Mouse (Mus musculus) hematopoietic stem cell, adult 5-6 weeks (primary cell): ENCODE measurements around the gene Pcbp2. TPM values are rescaled to one million over a fixed set of nuclear protein-coding genes. Genes with fewer than 3 reads are reported as not detected.

Source experiments
- ATAC-seq, 2 experiments: fragments of 125-278 bp in 1 of 2; replicated peaks in 1 of 2; 2 replicates each; pipeline ENCODE4 v1.8.0; 2016 to 2017; ENCODE audit warnings: inconsistent platforms in 2 of 2, mild to moderate bottlenecking in 2 of 2, moderate number of reproducible peaks in 2 of 2, low read depth in 1 of 2, moderate TSS enrichment in 1 of 2; ENCODE audit not compliant: low FRiP score in 2 of 2, poor library complexity in 2 of 2, severe bottlenecking in 2 of 2, insufficient read depth in 1 of 2, low TSS enrichment in 1 of 2
- total RNA-seq: library from RNA; stranded (forward); fragments of 172-1452, 232-1000 nt; gene quantifications from 2 replicates; pipeline ENCODE4 v1.2.3, GENCODE M21; 2017

Gene Pcbp2
- total RNA-seq, 1 experiment from 2014 or later: 228 TPM

GRCm38 (mm10) chr15:102501084-102501814, 30.9 kb downstream of the Pcbp2 start:
- no peak for ATAC-seq

GRCm38 (mm10) chr15:102502254-102502840, 32.0 kb downstream of the Pcbp2 start:
- ATAC-seq: no peak

- ATAC-seq: no peak
These were observed 33.1 kb downstream of the Pcbp2 start, which contains the start of gene Gm10337 for GRCm38 (mm10) chr15:102503447-102503846. TSS of gene Gm10337 (plus strand) at chr15:102503722.

GRCm38 (mm10) chr15:102503924-102504782, 33.8 kb downstream of the Pcbp2 start:
- ATAC-seq: no peak

- ATAC-seq: no peak
These were observed 34.9 kb downstream of the Pcbp2 start for GRCm38 (mm10) chr15:102505073-102505769.

- ATAC-seq: no peak
These were observed 35.6 kb downstream of the Pcbp2 start for GRCm38 (mm10) chr15:102505770-102506463.

- no peak for ATAC-seq
These were observed 36.1 kb downstream of the Pcbp2 start for GRCm38 (mm10) chr15:102506464-102506830.

GRCm38 (mm10) chr15:102506864-102507263, 36.5 kb downstream of the Pcbp2 start:
- ATAC-seq: no peak

- no peak for ATAC-seq
These were observed 37.2 kb downstream of the Pcbp2 start for GRCm38 (mm10) chr15:102507561-102507960.

GRCm38 (mm10) chr15:102508336-102508735, 38.0 kb downstream of the Pcbp2 start:
- no peak for ATAC-seq

GRCm38 (mm10) chr15:102510110-102510509, 39.8 kb downstream of the Pcbp2 start:
- ATAC-seq: peak in 1 of 2 experiments; percentile 10; a peak in 1 of 4 replicates

GRCm38 (mm10) chr15:102510590-102511284, 40.4 kb downstream of the Pcbp2 start:
- peak; percentile 80 to 87 for ATAC-seq

- ATAC-seq: no peak
These were observed 41.0 kb downstream of the Pcbp2 start for GRCm38 (mm10) chr15:102511285-102511833.

GRCm38 (mm10) chr15:102512010-102512409, 41.7 kb downstream of the Pcbp2 start:
- no peak for ATAC-seq

- ATAC-seq: no peak
These were observed 42.1 kb downstream of the Pcbp2 start for GRCm38 (mm10) chr15:102512471-102512870.

- no peak for ATAC-seq
These were observed 42.7 kb downstream of the Pcbp2 start for GRCm38 (mm10) chr15:102513004-102513403.
